Mouse (Mus musculus) adrenal gland, adult 2 months (tissue): Measurements from ENCODE around the gene Aars2. TPM values are rescaled to one million over a fixed set of nuclear protein-coding genes. Genes with fewer than 3 reads are reported as not detected.

Experiments used
- DNase-seq: peaks from one replicate; pipeline ENCODE4 v3.0.0; 2021
- polyA plus RNA-seq: library from polyadenylated mRNA; depleted of rRNA; stranded (reverse); fragments of >200 nt; gene quantifications from 2 replicates; pipeline ENCODE4 v1.2.3, GENCODE M21; 2012; rRNA removed
- total RNA-seq, 2 experiments: library from RNA; stranded (reverse); gene quantifications; 2 replicates each; pipeline ENCODE4 v1.2.3; 2021

The Aars2 gene
- total and polyA plus RNA-seq, 3 experiments = 13.3 to 23.3 (median 17.6) TPM

DNA sequence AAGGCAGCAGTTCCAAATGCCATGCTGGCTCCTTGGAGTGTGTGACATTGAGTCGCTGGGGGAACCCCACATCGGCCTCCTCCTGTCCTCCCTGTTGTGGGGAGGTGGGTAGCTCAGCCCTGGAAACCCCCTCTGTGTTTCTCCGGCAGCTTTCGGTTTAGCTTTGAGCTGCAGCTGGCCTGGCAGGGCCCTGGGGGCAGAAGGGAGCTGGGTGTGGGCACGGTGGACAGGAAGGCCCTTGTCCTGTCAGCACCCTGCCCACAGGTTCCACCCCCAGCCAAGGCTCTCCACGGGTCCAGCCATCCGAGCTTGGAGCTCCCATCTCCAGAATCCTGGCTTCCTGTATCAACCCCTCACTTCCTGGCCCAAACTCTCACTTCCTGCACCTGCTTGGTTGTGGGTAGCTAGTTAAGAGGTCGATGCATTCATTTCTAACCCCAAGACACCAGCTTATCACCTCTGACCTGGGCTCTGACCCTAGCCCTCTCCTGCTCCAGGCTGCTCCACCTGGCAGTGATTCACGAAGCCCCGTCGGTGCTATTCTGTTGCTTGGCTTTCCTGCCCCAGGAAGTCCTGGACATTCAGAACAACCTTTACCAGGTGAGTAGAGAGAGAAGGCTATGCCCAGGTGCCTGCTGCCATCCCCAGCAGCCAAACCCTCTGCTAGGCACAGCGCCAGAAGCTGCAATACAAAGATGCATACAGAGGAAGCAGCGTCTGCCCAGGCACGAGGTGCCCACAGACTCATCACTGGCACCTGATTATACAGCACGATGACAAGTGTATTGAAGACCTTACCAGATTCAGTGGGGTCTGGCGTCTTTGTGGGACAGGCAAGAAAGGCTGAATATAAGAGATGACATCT, 51.6 kb downstream of the Aars2 start:
- DNase-seq = peak; percentile 20

DNA sequence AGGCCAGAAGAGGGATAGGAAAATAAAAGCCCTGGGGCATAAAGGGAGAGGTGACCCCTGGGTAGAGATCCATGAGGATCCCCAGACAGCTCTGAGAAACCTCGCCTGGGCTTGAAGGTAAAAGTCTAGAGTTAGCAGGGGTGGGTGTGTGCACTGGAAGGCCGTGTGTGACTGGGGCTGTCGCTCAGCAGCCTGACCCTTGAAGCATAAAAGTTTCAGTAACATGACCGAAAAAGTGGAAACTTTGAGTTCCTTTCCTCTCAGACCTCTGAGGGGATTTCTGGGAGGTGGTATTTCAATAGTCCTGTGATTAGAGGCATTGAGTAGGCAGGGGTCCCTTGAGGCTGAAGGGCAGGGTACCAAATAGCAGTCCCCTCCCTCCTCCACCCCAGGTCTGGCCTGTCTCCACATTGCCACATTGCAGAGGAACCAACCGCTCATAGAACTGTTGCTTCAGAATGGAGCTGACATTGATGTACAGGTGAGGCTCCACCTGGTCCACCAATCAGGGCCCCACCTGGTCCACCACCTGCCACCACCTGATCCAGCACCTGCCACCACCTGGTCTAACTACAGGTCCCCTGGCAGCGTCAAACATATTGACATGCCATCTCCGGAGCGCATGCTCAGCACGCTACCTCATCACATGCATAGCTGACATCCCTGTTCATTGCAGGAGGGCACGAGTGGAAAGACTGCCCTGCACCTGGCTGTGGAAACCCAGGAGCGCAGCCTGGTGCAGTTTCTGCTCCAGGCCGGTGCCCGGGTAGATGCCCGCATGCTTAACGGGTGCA, 53.3 kb downstream of the Aars2 start:
- peak; percentile 8 for DNase-seq

DNA sequence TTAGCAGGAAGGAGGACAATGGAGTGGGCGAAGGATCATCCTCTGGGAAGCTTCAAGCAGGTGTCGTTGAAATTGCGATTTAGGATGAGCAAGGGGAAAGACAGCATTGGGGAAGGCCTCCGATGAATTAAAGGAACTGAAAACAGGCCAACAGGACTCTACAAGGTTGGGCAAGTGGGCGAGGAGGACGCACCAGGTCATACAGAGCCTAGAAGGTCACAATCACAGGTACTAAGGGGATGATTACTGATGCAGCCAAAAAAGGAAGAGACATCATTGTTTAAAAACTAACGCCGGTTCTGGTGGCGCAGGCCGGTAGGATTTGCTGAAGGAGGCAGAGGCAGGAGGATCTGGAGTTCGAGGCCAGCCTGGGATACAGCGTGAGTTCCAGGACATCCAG, 56.6 kb downstream of the Aars2 start:
- DNase-seq = peak; percentile 3

DNA sequence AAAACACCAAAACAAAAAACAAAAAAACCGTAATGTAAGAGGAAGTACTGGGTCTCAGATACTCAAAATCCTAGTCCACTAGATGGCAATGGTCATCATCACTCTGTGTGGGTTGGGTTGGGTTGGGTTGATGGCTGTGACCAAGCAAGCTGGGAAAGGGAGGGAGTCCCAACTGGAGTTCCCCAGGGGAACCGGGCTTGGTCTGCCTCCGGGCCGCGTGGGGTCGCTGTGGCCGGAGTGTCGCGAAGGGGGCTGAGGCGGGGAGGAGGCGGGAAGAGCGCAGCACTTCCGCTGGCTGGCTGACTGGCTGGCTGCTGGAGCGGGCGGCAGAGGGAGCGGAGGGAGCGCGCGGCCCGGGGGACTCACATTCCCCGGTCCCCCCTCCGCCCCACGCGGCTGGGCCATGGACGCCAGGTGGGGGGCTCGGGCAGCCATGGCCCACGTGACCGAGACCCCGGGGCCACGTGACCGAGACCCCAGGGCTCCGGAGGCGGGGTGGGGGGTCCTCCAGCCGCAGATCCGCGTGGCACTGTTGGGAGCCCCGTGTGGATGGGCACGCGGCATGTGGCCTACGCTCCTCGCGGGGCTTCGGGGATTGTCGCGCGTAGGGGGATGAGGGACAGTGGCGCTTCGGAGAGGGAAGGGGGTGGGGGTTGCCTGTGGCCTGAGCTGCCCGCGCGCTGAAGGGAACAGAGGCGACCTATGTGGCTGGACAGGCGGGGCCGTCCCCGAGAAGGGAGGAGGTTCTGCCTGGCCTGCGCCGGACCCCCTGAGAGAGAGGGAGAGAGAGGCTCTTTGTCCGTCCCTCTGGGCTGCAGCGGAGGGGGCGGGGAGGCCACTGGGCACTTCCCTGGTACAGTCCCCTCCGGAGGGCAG, 57.3 kb downstream of the Aars2 start, which contains the start of gene Slc35b2:
Gene Slc35b2, plus strand, starts transcription at position 220 of the 876 bp plus-strand sequence.
- peak; percentile 98 for DNase-seq

DNA sequence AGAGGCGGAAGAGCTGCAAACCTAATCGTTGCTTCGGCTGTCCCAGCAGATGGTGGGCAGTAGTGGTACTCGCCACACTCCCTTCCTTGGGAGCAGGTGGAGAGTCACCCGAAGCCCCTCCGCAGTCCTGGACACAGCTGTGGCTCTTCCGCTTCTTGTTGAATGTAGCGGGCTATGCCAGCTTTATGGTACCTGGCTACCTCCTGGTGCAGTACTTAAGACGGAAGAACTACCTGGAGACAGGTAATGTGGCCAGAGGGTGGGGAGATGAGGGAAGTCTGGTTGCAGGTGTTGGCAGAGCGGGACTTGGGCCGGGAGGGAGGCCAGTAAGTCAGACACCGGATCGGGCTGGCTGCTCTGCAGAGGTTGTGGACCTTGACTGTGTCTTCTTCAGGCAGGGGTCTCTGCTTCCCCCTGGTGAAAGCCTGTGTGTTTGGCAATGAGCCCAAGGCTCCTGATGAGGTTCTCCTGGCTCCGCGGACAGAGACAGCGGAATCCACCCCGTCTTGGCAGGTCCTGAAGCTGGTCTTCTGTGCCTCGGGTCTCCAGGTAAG, 58.0 kb downstream of the Aars2 start:
- DNase-seq = peak; percentile 51

DNA sequence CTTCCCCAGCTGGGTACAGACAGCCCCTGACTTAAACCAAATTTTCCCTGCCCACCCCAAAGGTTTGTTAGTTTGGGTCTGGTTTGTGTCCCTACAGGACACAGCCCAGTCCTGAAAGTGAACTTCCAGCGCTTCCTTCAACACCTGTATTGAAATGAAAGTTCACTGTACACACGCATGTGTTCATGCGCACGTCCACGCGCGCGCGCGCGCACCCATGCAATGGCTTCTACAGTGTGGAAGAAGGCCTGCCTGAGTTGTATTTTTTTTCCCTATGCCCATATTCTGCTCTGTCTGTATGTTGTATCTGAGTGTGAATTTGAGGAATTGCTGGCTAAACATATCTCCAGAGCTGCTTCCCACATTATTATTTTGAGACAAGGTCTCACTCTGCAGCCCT, 58.5 kb downstream of the Aars2 start:
- no peak for DNase-seq

DNA sequence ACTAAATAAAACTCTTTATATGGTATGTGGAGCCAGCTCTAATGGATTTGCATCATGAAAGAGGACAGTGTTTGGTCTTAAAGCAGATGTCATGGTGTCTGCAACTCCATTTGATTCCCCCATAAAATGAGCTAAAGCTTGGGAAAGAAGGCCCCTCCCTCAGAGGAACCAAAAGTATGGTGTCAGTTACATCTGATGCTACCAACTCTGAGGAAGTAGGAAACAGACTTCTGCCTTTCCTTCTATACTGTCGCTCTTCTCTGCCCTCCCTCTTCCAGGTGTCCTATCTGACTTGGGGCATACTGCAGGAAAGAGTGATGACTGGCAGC, 59.4 kb downstream of the Aars2 start:
- DNase-seq = no peak

DNA sequence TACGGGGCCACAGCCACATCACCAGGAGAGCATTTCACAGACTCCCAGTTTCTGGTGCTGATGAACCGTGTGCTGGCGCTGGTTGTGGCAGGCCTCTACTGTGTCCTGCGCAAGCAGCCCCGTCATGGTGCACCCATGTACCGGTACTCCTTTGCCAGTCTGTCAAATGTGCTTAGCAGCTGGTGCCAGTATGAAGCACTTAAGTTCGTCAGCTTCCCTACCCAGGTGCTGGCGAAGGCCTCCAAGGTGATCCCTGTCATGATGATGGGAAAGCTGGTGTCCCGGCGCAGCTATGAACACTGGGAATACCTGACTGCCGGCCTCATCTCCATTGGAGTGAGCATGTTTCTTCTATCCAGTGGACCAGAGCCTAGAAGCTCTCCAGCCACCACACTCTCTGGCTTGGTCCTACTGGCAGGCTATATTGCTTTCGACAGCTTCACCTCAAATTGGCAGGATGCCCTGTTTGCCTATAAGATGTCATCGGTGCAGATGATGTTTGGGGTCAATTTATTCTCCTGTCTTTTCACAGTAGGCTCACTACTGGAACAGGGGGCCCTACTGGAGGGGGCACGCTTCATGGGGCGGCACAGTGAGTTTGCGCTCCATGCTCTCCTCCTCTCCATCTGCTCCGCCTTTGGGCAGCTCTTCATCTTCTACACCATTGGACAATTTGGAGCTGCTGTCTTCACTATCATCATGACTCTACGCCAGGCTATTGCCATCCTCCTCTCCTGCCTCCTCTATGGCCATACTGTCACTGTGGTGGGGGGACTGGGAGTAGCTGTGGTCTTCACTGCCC, 59.9 kb downstream of the Aars2 start:
- DNase-seq = peak; percentile 45

DNA sequence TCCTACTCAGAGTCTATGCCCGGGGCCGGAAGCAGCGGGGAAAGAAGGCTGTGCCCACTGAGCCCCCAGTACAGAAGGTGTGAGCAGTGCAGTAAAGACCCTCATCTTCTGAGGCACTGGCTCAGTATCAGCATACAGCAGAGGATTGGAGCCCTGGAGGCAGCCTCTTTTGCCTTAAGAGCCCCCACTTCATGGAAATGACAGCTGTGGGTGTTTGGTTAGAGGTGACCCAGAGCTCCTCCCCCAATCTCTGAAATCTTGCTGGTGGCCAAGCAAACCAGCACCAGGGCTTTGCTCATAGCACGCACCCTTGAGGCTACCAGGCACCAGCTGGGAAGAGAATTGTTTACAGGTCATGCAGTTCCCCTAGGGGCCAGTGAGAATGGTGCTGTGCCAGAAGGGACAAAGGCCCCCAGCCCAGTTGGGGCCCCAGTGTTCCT, 60.5 kb downstream of the Aars2 start:
- DNase-seq = no peak

DNA sequence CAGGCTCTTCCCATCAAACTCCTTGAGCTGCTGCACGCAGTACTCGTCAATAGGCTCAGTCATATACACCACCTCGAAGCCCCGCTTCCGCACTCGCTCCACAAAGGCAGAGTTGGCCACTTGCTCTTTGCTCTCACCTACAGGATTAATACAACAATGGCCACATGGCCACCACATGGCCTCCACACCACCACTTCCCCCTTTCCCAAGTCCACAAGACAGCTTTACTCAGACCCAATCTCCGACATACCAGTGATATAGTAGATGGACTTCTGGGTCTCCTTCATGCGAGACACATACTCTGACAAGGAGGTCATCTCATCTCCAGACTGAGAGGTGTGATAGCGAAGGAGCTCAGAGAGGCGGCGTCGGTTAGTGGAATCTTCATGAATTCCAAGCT, 62.3 kb downstream of the Aars2 start:
- peak; percentile 6 for DNase-seq

DNA sequence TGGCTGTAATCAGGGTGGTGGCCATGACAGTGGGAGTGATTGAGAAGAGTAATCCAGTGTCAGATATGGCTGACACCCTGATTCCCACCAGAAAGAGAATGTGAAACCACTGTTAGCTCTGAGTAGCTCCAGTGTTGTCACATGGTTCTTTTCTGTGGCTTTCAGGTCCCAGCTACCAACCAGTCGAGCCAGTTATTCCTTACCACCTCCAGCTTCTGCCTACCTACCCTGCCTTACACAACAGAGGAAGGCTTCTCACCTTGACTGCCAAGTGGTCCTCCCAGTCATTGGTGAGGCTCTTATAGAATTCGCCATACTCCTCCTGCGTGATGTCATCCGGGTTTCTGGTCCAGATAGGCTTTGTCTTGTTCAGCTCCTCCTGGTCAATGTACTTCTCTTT, 63.4 kb downstream of the Aars2 start:
- peak; percentile 3 for DNase-seq

Other genes starting within 250 kb of the Aars2 start
- 10 to 100 TPM; 40.8 to 49.8 TPM for gene Cdc5l, start 73.1 kb upstream of the Aars2 start, total RNA-seq
- gene Cdc5l, start 73.1 kb upstream of the Aars2 start, polyA plus RNA-seq = 3.0 and 3.9 TPM in 2 replicates
- gene Spats1, start 31.4 kb upstream of the Aars2 start, total RNA-seq = not detected
- gene Spats1, start 31.4 kb upstream of the Aars2 start, polyA plus RNA-seq = 0.08 TPM in 1 of 2 replicates, not detected in the other
- gene Tcte1, start 16.6 kb downstream of the Aars2 start, total RNA-seq = not detected
- gene Tcte1, start 16.6 kb downstream of the Aars2 start, polyA plus RNA-seq = not detected in 2 replicates
- under 1 TPM; 0.06 to 0.17 TPM for gene Tmem151b, start 42.8 kb downstream of the Aars2 start, total RNA-seq
- 0.09 and 0.74 TPM in 2 replicates for gene Tmem151b, start 42.8 kb downstream of the Aars2 start, polyA plus RNA-seq
- 1 to 10 TPM; 3.0 to 5.6 TPM for gene Nfkbie, start 48.9 kb downstream of the Aars2 start, total RNA-seq
- 5.2 and 6.4 TPM in 2 replicates for gene Nfkbie, start 48.9 kb downstream of the Aars2 start, polyA plus RNA-seq
- gene Slc35b2, start 57.0 kb downstream of the Aars2 start, total RNA-seq = 10 to 100 TPM; 43.6 to 59.7 TPM
- 167 and 198 TPM in 2 replicates for gene Slc35b2, start 57.0 kb downstream of the Aars2 start, polyA plus RNA-seq
- gene Hsp90ab1, start 66.4 kb downstream of the Aars2 start, total RNA-seq = 1,000 to 10,000 TPM; 1,973 to 2,851 TPM
- 197 and 291 TPM in 2 replicates for gene Hsp90ab1, start 66.4 kb downstream of the Aars2 start, polyA plus RNA-seq
- gene Slc29a1, start 92.8 kb downstream of the Aars2 start, total RNA-seq = 100 to 1,000 TPM; 104 to 197 TPM
- gene Slc29a1, start 92.8 kb downstream of the Aars2 start, polyA plus RNA-seq = 288 and 410 TPM in 2 replicates
- not detected for gene Mymx, start 95.3 kb downstream of the Aars2 start, total RNA-seq
- gene Mymx, start 95.3 kb downstream of the Aars2 start, polyA plus RNA-seq = 0.18 and 0.55 TPM in 2 replicates
- under 1 TPM; 0.59 to 0.95 TPM for gene Capn11, start 152.5 kb downstream of the Aars2 start, total RNA-seq
- 0.03 TPM in 1 of 2 replicates, not detected in the other for gene Capn11, start 152.5 kb downstream of the Aars2 start, polyA plus RNA-seq
- 100 to 1,000 TPM; 126 to 132 TPM for gene Mrpl14, start 179.5 kb downstream of the Aars2 start, total RNA-seq
- 223 and 257 TPM in 2 replicates for gene Mrpl14, start 179.5 kb downstream of the Aars2 start, polyA plus RNA-seq
- gene Tmem63b, start 180.1 kb downstream of the Aars2 start, total RNA-seq = 10 to 100 TPM; 37.9 to 54.8 TPM
- 68.9 and 71.9 TPM in 2 replicates for gene Tmem63b, start 180.1 kb downstream of the Aars2 start, polyA plus RNA-seq
- gene 1600014C23Rik, start 227.0 kb downstream of the Aars2 start, total RNA-seq = not detected
- gene 1600014C23Rik, start 227.0 kb downstream of the Aars2 start, polyA plus RNA-seq = not detected in 2 replicates